Mouse (Mus musculus) heart, embryonic 16.5 days (tissue): ENCODE data around the gene Zfr. TPM values are rescaled to one million over a fixed set of nuclear protein-coding genes. Genes with fewer than 3 reads are reported as not detected.
A peak's percentile ranks its signal among the peaks of the same experiment; 100 is the strongest.
"Not testable (repeated sequence)": the region's sequence is repeated elsewhere in the genome, so short reads cannot be mapped to it uniquely, and the experiment has no call there.

Experiments
- ATAC-seq: fragments of 200-750 bp; cut with Nextera tagmentation; replicated peaks from 2 replicates; pipeline ENCODE4 v1.8.0; 2017; ENCODE audit warnings: moderate number of reproducible peaks; ENCODE audit not compliant: insufficient read depth, low FRiP score; ENCODE audit errors: extremely low read depth
- H3K27ac ChIP-seq: fragments of 300-500 bp; sonication (generic); 2 replicates; pipeline ENCODE4 v1.5.1; 2014; ENCODE audit warnings: mild to moderate bottlenecking, low read length, control low read depth, moderate library complexity
- H3K27me3 ChIP-seq: fragments of 300-500 bp; sonication (generic); 2 replicates; pipeline ENCODE4 v1.6.1; 2014; ENCODE audit warnings: low read length, mixed read lengths; ENCODE audit not compliant: control insufficient read depth, insufficient read depth
- H3K36me3 ChIP-seq: fragments of 300-500 bp; sonication (generic); 2 replicates; pipeline ENCODE4 v1.6.1; 2014; ENCODE audit not compliant: control insufficient read depth, insufficient read depth
- H3K4me1 ChIP-seq: fragments of 300-500 bp; sonication (generic); 2 replicates; pipeline ENCODE4 v1.6.1; 2014; ENCODE audit warnings: low read length, mixed read lengths; ENCODE audit not compliant: control insufficient read depth, insufficient read depth
- H3K4me2 ChIP-seq: fragments of 300-500 bp; sonication (generic); 2 replicates; pipeline ENCODE4 v1.6.1; 2014; ENCODE audit warnings: low read depth, mild to moderate bottlenecking, control low read depth, low read length
- H3K4me3 ChIP-seq: fragments of 300-500 bp; sonication (generic); 2 replicates; pipeline ENCODE4 v1.5.1; 2014; ENCODE audit warnings: mild to moderate bottlenecking, control low read depth, low read length
- H3K9ac ChIP-seq: fragments of 300-500 bp; sonication (generic); 2 replicates; pipeline ENCODE4 v1.6.1; 2014; ENCODE audit warnings: low read length, control low read depth
- H3K9me3 ChIP-seq: fragments of 300-500 bp; sonication (generic); replicated peaks from 2 replicates; pipeline ENCODE4 v1.6.1; 2016; ENCODE audit warnings: low read length; ENCODE audit not compliant: control insufficient read depth
- WGBS: fragments of 180-500 bp; shearing (Covaris S2); extraction: QIAGEN DNeasy Blood & Tissue Kit; methylation state at CpG from one replicate; pipeline ENCODE4 v1.1.7; 2014; 5-methylcytosine and 5-hydroxymethylcytosine counted together
- polyA plus RNA-seq: library from polyadenylated mRNA; unstranded; fragments of >200 nt; fragmentation: Nextera tagmentation; extraction: Ambion mirVana; gene quantifications from 2 replicates; pipeline ENCODE4 v1.2.1, GENCODE M21; 2015

Zfr gene
- polyA plus RNA-seq, 1 experiment from 2014 or later = 89.4 TPM

DNA sequence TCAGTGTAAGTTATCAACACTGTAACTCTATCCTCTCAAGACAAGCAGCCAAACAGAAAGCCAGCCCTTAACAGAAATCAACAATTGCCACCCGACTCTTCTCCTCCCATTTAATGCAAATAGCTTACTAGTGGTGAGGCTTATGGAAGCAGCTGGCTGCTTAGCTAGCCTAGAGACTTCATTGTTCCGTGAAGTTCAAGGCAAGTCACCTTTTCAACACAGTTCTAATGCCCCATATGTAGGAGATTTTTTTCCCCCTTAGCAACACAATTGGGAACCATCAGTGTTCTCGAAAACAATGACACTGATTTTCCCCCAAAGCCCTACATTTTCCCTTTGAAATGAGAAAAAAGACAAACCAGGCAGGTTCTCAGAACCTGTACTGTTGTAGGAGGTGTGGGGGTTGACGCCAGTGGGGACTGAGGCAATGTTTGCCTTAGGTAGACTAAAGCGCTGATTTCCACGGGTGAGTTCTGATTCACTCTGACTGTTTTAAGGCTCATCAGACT lies 1.9 kb upstream of the Zfr start:
- H3K4me1 ChIP-seq = peaks cover 15% of the 10 kb centered on the region
- no peak overlapping the region for H3K4me2 ChIP-seq
- no peak overlapping the region for H3K4me3 ChIP-seq
- H3K9ac ChIP-seq = 0 out of 2 replicates have a peak overlapping the region, but pooled peaks have one; percentile 2
- no peaks in the 10 kb centered on the region for H3K36me3 ChIP-seq
- H3K27me3 ChIP-seq = no peaks in the 10 kb centered on the region
- H3K27ac ChIP-seq = no peak overlapping the region
- H3K9me3 ChIP-seq = no peaks in the 10 kb centered on the region
- WGBS = 45% methylated on average over 6 of the region's 6 CpGs
- no peak for ATAC-seq

GRCm38 (mm10) chr15:12118093-12118431 lies 431 bp downstream of the Zfr start:
- peak; percentile 16; the same call in 1 of the 2 replicates for ATAC-seq
- Histone ChIP-seq H3K9me3 (no peaks in the 10 kb centered on the region), H3K9ac (peak overlapping the region; percentile 100), H3K27ac (peak overlapping the region; percentile 98), H3K4me2 (peak overlapping the region; percentile 10; the same call in 1 of the 2 replicates), H3K36me3 (no peaks in the 10 kb centered on the region), H3K4me3 (peak overlapping the region; percentile 92), H3K27me3 (no peaks in the 10 kb centered on the region), H3K4me1 (peaks cover 13% of the 10 kb centered on the region)
- WGBS = under 1% methylated on average over 26 of the region's 43 CpGs

DNA sequence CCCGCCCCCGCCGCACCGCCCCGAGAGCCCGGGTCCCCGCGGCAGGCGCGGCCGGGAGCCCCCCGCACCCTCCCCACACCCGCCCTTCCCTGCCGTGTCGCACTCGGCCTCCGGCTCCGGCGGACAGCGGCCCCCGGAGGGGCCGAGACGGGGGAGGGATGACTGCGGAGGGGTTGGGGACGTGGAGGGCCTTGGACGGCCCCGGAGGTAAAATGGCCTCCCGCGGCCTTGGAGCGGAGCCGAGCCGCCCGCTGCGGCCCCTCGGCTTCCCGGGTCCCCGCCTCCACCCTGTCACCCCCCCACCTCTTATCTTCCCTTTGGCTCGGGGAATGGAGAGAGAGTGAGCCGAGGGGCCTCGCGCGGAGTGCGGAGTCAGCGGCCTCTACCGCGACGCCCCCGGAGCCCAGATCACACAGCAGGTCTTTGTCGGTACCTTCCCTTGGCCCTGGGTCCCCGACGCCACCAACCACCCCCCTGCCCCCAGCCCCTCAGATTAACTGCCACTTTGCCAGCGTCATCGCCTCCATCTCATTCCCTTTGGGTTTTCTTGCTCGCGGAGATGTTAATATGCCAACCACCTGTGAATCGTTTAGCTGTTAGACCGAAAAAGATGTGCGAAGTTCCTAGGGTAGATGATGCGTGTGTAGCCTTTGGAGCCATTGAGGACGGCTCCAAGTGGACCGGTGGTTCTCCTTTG lies 949 bp downstream of the Zfr start:
- Histone ChIP-seq H3K4me2 (peak overlapping the region; percentile 88), H3K9me3 (no peaks in the 10 kb centered on the region), H3K27ac (peak overlapping the region; percentile 98), H3K27me3 (no peaks in the 10 kb centered on the region), H3K4me1 (peaks cover 13% of the 10 kb centered on the region), H3K4me3 (peak overlapping the region; percentile 92), H3K36me3 (no peaks in the 10 kb centered on the region), H3K9ac (peak overlapping the region; percentile 100)
- ATAC-seq = peak; percentile 66
- WGBS = under 1% methylated on average over 42 of the region's 61 CpGs

DNA sequence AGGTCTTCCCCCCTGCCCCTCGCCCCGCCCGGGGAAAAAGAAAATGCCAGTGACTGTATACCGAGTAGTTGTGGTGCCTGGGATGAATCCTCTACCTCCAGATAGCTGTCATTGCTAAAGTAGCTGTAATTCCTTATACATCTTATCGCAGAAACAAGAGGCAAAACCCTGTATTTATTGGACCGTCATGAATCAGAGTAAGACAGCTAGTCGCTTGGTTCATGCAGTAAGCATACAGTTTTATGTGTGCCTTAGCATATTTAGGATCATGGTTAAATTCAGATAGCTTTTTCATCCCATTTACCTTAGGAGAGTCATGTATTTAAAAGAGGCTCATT lies 1.5 kb downstream of the Zfr start:
- peak overlapping the region; percentile 98 for H3K27ac ChIP-seq
- WGBS = 5% methylated on average over 7 of the region's 7 CpGs
- no peak for ATAC-seq

DNA sequence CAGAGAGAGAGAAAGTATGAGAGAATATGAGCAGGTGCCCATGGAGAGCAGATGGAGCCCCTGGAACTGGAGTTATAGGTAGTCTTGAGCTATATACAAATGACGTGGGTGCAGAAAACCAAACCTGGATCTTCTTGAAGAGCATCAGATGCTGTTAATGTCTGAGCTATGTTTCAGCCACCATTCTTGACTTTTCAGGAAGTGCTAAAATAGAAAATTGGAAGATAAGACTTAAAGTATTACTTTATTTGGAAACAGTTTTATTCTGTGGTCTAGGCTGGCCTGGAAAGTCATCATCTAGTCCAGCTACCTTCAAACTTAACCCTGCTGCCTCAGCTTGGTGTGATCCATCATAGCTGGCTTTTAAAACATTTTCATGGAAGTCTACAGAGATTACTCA lies 7.3 kb downstream of the Zfr start:
- no peak for ATAC-seq
- Histone ChIP-seq H3K9ac (no peak overlapping the region), H3K36me3 (peaks cover 4% of the 10 kb centered on the region)

More for the DNA sequence above, 1.5 kb downstream of the Zfr start:
- H3K9ac ChIP-seq = peak overlapping the region; percentile 100
- no peaks in the 10 kb centered on the region for H3K9me3 ChIP-seq
- H3K4me1 ChIP-seq = peaks cover 13% of the 10 kb centered on the region
- H3K36me3 ChIP-seq = no peaks in the 10 kb centered on the region
- H3K4me3 ChIP-seq = peak overlapping the region; percentile 92
- H3K27me3 ChIP-seq = no peaks in the 10 kb centered on the region
- H3K4me2 ChIP-seq = peak overlapping the region; percentile 88

DNA sequence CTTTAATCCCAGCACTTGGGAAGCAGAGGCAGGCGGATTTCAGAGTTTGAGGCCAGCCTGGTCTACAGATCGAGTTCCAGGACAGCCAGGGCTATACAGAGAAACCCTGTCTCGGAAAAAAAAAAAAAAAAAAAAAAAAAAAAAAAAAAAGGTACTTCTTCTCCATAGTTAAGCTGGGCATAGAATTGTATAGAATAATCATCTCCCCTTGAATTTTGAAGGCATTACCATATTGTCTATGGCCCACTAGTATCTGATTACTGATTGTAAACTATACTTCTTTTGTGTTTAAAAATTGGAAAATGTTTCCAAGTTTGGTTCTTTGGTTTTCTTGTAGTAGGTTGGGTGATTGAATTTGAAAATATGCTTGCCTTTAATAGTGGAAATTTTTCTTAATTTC lies 13.2 kb downstream of the Zfr start:
- 93% methylated on average over 3 of the region's 3 CpGs for WGBS
- not testable (repeated sequence) for H3K9me3 ChIP-seq, H3K27ac ChIP-seq, H3K27me3 ChIP-seq, H3K9ac ChIP-seq, H3K36me3 ChIP-seq, H3K4me2 ChIP-seq, ATAC-seq, H3K4me3 ChIP-seq
- peaks cover 19% of the 10 kb centered on the region for H3K4me1 ChIP-seq

More for the DNA sequence above, 7.3 kb downstream of the Zfr start:
- Histone ChIP-seq H3K9me3 (no peaks in the 10 kb centered on the region), H3K27me3 (no peaks in the 10 kb centered on the region), H3K4me2 (no peak overlapping the region), H3K4me1 (peaks cover 11% of the 10 kb centered on the region), H3K27ac (no peak overlapping the region), H3K4me3 (no peak overlapping the region)
- 68% methylated on average over 1 of the region's 1 CpGs for WGBS

DNA sequence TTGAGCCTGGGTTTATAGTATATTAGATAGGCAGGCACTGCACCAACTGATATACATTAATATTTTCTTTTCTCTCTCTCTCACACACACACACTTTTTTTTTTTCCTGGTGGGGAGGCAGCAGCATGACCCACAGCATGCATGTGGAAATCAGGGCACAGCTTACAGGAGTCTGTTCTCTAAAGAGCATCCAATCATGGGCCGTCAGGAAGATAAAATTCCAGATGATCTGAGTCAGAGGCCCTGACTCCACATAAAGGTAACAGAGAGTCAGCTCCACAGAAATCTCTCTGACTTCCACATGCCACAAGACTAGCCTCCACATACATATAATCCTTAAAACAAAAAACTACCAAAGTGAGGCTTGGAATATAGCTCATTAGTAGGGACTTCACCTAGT lies 16.9 kb downstream of the Zfr start:
- no peaks in the 10 kb centered on the region for H3K27me3 ChIP-seq
- H3K4me2 ChIP-seq = no peak overlapping the region
- no peak for ATAC-seq
- peaks cover 10% of the 10 kb centered on the region for H3K36me3 ChIP-seq
- no peak overlapping the region for H3K9ac ChIP-seq
- no peaks in the 10 kb centered on the region for H3K9me3 ChIP-seq
- no peak overlapping the region for H3K4me3 ChIP-seq
- H3K27ac ChIP-seq = peak overlapping the region; percentile 51
- H3K4me1 ChIP-seq = peaks cover 21% of the 10 kb centered on the region
- 23% methylated on average over 1 of the region's 1 CpGs for WGBS

DNA sequence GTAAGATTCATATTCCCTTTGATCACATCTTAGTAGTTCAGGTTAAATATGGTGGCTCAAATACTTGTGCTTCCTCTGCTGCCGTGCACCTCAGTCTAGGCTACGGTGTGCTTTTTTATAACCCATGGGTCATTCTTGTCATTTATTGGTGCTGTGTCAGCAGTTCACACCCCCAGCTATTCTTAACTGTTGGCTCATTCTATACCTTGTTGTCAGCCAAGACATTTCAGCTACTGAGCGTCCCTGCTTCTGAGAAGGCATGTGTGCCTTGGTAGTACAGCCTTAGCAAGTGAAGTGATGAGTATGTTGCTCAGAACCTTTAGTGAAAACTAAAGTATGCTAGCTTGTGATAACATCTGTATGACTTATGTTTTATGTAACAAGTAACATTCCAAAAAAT lies 17.7 kb downstream of the Zfr start:
- H3K4me1 ChIP-seq = peaks cover 21% of the 10 kb centered on the region
- 23% methylated on average over 3 of the region's 3 CpGs for WGBS
- no peaks in the 10 kb centered on the region for H3K27me3 ChIP-seq
- no peak overlapping the region for H3K4me3 ChIP-seq
- H3K9ac ChIP-seq = no peak overlapping the region
- ATAC-seq = peak; percentile 69; the same call in 1 of the 2 replicates
- H3K36me3 ChIP-seq = peaks cover 12% of the 10 kb centered on the region
- peak overlapping the region; percentile 31; the same call in 1 of the 2 replicates for H3K27ac ChIP-seq
- no peaks in the 10 kb centered on the region for H3K9me3 ChIP-seq
- no peak overlapping the region for H3K4me2 ChIP-seq

DNA sequence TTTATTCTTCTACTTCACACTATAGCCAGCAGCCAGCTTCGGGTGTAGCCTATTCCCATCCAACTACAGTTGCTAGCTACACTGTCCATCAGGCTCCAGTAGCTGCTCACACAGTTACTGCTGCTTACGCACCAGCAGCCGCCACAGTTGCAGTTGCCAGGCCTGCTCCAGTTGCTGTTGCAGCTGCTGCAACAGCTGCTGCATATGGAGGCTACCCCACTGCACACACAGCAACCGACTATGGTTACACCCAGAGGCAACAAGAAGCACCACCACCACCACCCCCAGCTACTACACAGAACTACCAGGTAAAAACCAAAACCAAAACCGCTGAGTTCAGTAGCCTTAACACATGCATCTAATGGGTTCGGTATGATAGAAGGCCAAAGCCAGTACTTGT lies 18.7 kb downstream of the Zfr start:
- ATAC-seq = no peak
- Histone ChIP-seq H3K9me3 (no peaks in the 10 kb centered on the region), H3K9ac (no peak overlapping the region), H3K4me1 (peaks cover 25% of the 10 kb centered on the region), H3K27ac (no peak overlapping the region), H3K4me3 (no peak overlapping the region), H3K36me3 (peaks cover 13% of the 10 kb centered on the region), H3K4me2 (no peak overlapping the region), H3K27me3 (no peaks in the 10 kb centered on the region)
- WGBS = 83% methylated on average over 6 of the region's 6 CpGs
